Comparison of ENCODE assay signal across 7 mouse cellular contexts in the genomic region with DNA sequence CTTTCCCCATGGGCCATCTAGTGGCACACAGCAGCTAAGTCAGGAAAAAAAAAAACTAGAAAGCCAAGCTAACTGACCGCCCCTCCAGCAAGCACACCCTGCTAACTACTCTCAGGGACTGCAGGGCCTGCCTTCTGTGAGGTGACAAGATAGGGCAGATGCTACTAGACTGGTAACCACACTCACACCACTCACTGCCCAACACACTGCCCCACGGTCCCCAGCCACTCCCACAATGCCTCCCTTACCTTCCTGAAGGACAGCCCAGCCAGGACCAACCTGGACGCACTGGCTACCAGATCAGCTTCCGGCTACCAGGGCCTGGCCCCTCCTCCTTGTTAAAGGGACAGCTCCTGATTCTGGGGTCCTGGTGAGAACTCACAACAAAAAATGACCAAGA. TPM values are rescaled to one million over a fixed set of nuclear protein-coding genes. Genes with fewer than 3 reads are reported as not detected.
DNase-seq lines count a peak whose midpoint lies in the region; ATAC-seq and TF ChIP-seq lines count a peak whose summit lies in the region.

No protein-coding gene starts in this region.

- peak overlapping the region; percentile 35 for H3K4me3 ChIP-seq in limb, embryonic 10.5 days

- in situ Hi-C loops in Patski (cut with MboI; ENCODE audit: low pct_unique_long_range_greater_than_20kb) = no loop called here

- no peaks in the 10 kb centered on the region for H3K27me3 ChIP-seq in Patski
- peaks cover 14% of the 10 kb centered on the region for H3K27me3 ChIP-seq in limb, embryonic 10.5 days (ENCODE audit: low read depth, poor library complexity, severe bottlenecking)

- 3% methylated on average over 4 of the region's 4 CpGs for WGBS in limb, embryonic 10.5 days

- peak; percentile 92 for ATAC-seq in Patski
- ATAC-seq in common myeloid progenitor, adult 5-6 weeks (replicated peaks; ENCODE audit: low read depth, poor library complexity, severe bottlenecking) = peak; percentile 46

- H3K9me3 ChIP-seq in limb, embryonic 10.5 days (replicated peaks) = no peaks in the 10 kb centered on the region

- CTCF ChIA-PET in Patski (lab: Charles Lee) = interaction anchor here (1.2 to 3.1 kb wide), 4 partner anchors 9 to 138 kb away, joined by 4 to 11 read pairs (median 8); no protein-coding TSS in a partner anchor

- peaks cover 20% of the 10 kb centered on the region for H3K4me1 ChIP-seq in limb, embryonic 10.5 days

- H3K36me3 ChIP-seq in limb, embryonic 10.5 days = no peaks in the 10 kb centered on the region

- POLR2A ChIA-PET in Patski (lab: Charles Lee) = interaction anchor here (1.0 kb wide), 1 partner anchor 37 kb away, joined by 3 read pairs; a partner anchor contains a TSS

- no peak overlapping the region for H3K27ac ChIP-seq in limb, embryonic 10.5 days

- TF ChIP-seq CTCF in Patski (IDR thresholded peaks at IDR 0.05) = no peak

- DNase-seq in Patski (ENCODE audit: low read depth, low spot score) = no peak
- peak; percentile 55 for DNase-seq in heart, postnatal 4 days
- peak; percentile 41 for DNase-seq in limb, embryonic 10.5 days (ENCODE audit: low spot score)
- peak; percentile 43 for DNase-seq in retina, embryonic 14.5 days (ENCODE audit: low spot score)
- no peak for DNase-seq in frontal cortex, postnatal 14 days (ENCODE audit: low spot score in 2 of 2)
- no peak for DNase-seq in urinary bladder, postnatal 25 days (ENCODE audit: low spot score)

RNA-seq across cellular contexts. Expression of a gene that starts 5.6 kb away (rescaled TPM):
- polyA plus RNA-seq in Patski (2021) = 18.5 TPM
- total RNA-seq in common myeloid progenitor, adult 5-6 weeks (2017) = 27.1 and 34.4 TPM in 2 replicates
- total RNA-seq in heart, postnatal 4 days (2021) = 10 to 100 TPM; 12.2 to 12.4 TPM
- polyA plus RNA-seq in limb, embryonic 10.5 days (2016; fragmentation: Nextera tagmentation; extraction: Ambion mirVana) = 5.2 and 5.6 TPM in 2 replicates

RNA-seq across cellular contexts. Expression of a gene that starts 9.3 kb away (rescaled TPM):
- 1.3 TPM for polyA plus RNA-seq in Patski (2021)
- not detected in 2 replicates for total RNA-seq in common myeloid progenitor, adult 5-6 weeks (2017)
- total RNA-seq in heart, postnatal 4 days (2021) = not detected
- not detected in 2 replicates for polyA plus RNA-seq in limb, embryonic 10.5 days (2016; fragmentation: Nextera tagmentation; extraction: Ambion mirVana)

RNA-seq across cellular contexts. Expression of a gene that starts 35.5 kb away (rescaled TPM):
- 0.03 TPM for polyA plus RNA-seq in Patski (2021)
- total RNA-seq in common myeloid progenitor, adult 5-6 weeks (2017) = not detected in 2 replicates
- not detected for total RNA-seq in heart, postnatal 4 days (2021)
- not detected in 2 replicates for polyA plus RNA-seq in limb, embryonic 10.5 days (2016; fragmentation: Nextera tagmentation; extraction: Ambion mirVana)

RNA-seq across cellular contexts. Expression of a gene that starts 36.4 kb away (rescaled TPM):
- 97.1 TPM for polyA plus RNA-seq in Patski (2021)
- 5.0 and 7.7 TPM in 2 replicates for total RNA-seq in common myeloid progenitor, adult 5-6 weeks (2017)
- total RNA-seq in heart, postnatal 4 days (2021) = 10 to 100 TPM; 38.0 to 38.3 TPM
- 41.3 and 43.1 TPM in 2 replicates for polyA plus RNA-seq in limb, embryonic 10.5 days (2016; fragmentation: Nextera tagmentation; extraction: Ambion mirVana)

RNA-seq across cellular contexts. Expression of a gene that starts 43.9 kb away (rescaled TPM):
- 13.4 TPM for polyA plus RNA-seq in Patski (2021)
- 4.5 and 4.9 TPM in 2 replicates for total RNA-seq in common myeloid progenitor, adult 5-6 weeks (2017)
- total RNA-seq in heart, postnatal 4 days (2021) = 1 to 10 TPM; 8.7 to 9.3 TPM
- 3.7 and 4.4 TPM in 2 replicates for polyA plus RNA-seq in limb, embryonic 10.5 days (2016; fragmentation: Nextera tagmentation; extraction: Ambion mirVana)

Comparison
In these comparisons a context has a peak if more than half of its experiments do, and no peak if none do; other contexts are left out.
1. DNase-seq: peak in heart, postnatal 4 days (single experiment), limb, embryonic 10.5 days (single experiment) and retina, embryonic 14.5 days (single experiment); none in Patski (single experiment), frontal cortex, postnatal 14 days (0 of 2) and urinary bladder, postnatal 25 days (single experiment).